Mouse (Mus musculus) lung, postnatal 25 days (tissue): ENCODE measurements around the gene Pdcd7.

Source experiments
- DNase-seq: peaks from one replicate; pipeline ENCODE4 v3.0.0; 2022; ENCODE audit warnings: low spot score

Pdcd7 gene

DNA sequence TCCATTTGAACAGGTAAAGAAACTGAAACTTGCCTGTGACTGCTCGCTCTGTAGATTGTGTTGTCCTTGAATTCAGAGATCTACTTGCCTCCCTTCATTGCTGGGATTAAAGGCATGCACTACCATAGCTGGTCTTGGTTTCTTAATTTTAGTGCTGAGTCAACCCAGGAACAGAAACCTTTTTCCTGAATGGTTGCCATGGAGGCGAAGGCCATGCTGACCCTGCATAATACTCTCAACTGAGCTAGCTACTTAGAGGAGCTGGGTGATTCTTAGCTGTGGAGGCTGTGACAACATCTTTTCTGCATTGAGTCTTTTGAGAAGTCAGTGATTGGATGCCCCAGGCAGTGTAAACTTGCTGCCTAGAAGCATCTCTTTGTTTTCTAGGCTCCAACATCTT lies 11.1 kb downstream of the Pdcd7 start:
- DNase-seq, result no peak

DNA sequence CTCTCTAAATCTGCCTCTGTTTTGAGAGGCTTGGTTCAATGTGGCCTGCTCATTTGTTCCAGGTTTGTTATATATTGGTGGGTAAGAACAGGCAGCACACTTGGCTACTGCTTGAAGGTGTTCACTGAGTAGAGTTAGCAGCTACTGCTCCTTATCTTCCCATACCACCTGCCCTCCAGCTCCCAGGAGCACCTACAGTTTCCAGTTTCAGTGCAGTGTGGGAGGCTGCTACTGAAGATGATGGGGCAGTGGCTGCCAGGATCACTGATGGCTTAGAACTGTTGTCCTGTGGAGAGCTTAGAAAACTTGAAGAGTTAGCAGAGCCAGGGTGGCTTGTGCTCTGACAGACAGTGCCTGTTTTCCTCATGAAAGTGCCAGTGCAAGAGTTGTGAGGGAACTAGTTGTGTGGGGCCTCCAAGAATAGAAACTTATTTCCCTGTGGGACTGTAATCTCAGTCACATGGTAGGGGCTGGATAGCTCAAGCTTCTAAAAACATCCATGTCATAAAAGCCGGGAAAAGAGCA lies 13.1 kb downstream of the Pdcd7 start:
- DNase-seq, result no peak

DNA sequence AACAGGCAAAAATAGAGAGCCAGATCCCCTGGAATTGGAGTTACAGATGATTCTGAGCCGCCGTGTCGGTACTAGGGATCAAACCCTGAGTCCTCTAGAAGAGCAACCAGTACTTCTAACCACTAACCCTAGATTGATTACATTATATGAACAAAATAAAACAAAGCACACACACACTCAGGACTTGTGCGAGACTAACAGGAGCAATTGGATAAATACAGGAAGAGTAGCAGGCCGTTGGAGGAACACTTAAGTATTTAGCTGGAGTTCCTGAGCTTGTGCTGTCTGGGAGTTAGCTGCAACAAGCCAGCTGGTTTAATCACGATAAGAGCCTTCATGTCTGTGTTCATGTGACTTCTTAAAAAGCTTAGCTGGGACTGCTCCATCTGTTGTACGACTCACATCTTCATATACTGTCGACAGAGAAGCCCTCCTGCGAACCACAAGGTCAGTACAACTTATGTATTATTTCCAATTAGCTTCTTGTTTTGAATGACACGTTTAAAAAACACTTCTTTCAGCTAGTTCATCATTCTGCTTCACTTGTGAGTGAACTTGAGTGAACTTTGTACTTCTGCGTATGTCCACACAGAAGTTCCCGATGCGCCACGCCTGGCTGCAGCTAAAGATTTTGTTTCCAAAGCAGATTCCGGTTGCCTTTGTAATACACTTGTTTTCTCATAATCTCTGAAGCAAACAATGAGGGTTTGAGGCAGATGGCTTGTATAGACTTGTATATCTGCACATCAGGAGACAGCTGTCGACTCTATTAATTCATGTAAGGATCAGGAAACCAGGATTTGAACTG lies 14.9 kb downstream of the Pdcd7 start, which contains the start of gene Ubap1l:
Gene Ubap1l, plus strand, starts transcription at position 401 of the 808 bp plus-strand sequence.
- no peak for DNase-seq

DNA sequence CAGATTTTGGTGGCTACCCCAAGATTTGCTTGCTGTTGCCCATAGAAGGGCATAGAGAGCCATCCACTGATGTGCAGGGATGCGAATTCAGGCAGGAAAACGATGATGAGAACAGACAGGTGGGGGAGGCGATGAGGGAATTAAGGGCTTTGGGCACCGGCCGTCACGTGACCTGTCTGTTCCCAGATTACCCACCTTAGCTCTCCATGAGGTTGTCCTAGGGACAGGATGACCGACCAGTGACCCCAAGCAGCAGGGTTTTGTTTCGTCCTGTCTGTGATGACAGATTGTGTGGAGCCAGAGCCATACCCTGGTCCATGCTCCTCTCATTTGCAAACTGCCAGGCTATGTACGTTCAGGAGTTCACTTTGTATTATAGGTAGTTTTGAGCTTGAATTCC lies 17.8 kb downstream of the Pdcd7 start:
- DNase-seq, result no peak

DNA sequence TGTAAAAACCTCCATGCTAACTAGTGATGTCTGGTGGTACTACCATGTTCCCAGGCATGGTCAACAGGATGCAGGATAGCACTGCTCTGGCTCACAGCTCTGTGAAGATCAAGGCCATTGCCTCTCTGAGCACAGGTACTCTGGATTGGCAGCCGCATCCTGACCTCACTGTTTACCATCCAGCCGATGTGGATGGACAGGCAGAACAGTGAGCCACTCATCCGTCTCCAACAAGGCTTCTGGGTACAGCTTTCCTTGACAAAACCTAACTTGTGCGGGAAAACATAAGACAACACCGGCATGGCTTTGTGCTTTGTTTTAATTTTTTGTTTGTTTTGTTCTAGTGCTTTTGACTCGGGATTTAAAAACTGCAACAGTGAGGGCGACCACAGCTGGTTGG lies 19.8 kb downstream of the Pdcd7 start:
- DNase-seq, result no peak

DNA sequence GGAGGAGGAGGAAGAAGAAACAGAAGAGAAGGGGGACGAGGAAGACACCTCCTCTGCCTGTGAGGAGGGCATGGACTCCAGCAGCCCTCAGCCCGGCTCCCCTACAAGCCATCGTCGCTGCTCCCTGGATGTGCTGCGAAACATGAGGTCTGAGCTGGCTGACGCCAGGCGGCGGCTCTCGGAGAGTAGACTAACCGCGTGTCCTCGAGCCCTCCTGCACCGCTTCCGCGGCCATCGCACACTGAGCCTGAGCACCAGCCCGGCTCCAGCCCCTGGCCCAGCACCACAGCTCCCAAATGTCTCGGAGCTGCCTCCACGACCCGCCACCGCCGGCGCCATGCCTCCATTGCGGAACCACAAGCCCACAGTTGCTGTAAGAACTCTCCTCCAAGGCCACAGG lies 25.9 kb downstream of the Pdcd7 start:
- no peak for DNase-seq

DNA sequence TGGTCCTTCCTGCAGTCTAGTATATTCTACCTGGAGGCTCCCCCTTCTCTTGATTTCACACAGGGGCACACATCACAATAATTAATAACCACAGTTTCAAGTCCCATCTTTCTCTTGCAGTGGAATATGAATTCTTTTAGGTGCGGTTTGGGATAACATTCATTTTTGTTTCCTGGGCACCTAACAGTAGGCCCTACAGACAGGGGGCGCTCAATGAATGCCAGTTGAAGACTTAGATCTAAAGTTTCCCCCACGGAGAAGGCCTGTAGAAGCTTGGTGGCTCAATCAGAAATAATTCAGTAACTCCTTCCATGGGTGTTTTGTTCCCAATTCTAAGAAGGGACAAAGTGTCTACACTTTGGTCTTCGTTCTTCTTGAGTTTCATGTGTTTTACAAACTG lies 26.5 kb downstream of the Pdcd7 start:
- peak; percentile 43 for DNase-seq

DNA sequence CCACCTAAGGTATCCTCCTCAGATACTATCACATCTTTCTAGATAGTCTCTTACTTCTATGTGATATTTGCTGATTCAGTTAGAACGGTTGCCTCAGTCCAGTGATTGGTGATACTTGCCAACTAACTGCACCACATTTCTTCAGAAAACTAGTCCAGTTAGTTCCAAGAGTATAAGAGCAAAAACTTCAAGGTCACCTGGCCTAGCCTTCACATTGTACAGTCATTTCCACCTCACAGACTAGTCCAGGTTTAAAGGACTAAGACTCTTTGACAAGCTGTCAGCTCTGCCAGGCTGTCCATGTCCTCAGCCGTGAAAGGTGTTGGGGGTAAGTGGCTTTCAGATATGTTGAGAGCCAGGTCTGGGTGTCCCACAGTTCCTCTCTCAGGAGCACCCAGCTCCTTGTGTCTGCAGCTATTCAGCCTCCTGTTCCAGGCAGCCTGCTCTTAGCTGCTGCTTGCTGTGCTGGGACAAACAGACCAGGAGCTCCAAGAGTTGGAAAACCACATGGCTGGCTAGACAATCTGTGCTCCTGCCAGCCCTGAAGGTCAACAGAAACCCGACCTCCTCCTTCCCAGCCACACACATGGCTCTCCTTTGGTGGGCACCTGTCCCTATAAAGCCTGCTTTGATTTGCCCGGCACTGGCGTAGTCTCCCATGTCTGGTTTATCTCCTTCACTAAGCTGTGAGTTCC lies 28.7 kb downstream of the Pdcd7 start:
- no peak for DNase-seq

DNA sequence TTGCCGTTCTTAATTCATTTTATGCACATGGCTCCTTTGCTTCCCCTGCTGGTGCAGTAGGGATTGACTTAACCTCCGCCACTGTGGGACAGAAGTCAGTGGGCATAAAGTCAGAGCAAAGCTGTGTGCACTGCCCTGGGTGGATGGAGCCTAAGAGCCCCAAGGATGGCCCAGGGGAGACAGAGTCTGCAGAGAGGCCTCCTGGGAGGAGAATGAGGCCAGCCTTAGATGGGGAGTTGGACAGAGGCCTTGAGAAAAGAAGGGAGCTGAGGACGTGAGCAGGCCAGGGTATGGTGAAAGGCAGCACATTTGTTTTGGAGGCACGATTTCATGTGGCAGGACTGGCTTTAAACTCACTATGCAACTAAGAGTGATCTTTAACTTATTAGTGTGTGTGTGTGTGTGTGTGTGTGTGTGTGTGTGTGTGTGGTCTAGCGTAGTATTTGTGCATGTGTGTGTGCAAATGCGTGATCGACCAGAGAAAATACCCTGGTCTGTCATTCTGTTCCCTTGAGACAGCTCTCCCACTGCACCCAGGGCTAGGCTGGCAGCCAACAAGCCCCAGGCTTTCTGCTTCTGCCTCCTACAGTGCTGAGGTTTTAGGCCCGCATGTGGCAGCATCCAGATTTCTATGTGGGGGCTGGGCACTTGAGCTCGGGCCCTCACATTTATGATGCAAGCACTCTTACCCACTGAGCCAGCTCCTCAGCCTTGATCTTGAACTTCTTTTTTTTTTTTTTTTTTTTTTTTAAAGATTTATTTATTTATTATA lies 29.4 kb downstream of the Pdcd7 start:
- DNase-seq, result no peak

DNA sequence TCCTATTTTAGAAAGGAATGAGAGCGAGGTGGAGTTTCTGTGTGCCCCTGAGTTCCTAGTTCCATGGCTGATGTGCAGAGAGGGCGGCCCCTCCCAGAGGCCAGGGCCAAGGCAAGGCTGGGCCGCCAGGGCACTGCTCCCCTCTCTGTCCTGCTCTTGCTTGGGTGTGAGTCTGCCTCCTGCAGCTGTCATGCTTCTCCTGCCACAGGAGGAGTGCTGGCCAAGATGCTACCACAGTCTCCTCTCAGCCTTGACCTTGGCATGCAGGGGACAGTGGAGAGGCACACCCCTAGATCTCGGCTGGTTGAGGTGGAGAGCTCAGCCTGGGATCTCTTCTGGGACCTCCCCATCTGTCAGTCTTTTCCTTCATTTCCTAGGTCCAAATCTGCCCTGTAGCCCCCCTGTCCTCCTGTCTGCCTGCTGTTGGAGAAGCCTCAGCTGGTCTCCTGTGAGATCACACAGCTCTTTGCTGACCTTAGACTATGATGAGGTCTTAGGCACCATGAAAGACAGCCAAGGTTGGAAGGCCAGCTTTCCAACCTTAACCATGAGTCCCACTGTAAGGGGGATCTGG lies 35.2 kb downstream of the Pdcd7 start:
- peak; percentile 30 for DNase-seq

DNA sequence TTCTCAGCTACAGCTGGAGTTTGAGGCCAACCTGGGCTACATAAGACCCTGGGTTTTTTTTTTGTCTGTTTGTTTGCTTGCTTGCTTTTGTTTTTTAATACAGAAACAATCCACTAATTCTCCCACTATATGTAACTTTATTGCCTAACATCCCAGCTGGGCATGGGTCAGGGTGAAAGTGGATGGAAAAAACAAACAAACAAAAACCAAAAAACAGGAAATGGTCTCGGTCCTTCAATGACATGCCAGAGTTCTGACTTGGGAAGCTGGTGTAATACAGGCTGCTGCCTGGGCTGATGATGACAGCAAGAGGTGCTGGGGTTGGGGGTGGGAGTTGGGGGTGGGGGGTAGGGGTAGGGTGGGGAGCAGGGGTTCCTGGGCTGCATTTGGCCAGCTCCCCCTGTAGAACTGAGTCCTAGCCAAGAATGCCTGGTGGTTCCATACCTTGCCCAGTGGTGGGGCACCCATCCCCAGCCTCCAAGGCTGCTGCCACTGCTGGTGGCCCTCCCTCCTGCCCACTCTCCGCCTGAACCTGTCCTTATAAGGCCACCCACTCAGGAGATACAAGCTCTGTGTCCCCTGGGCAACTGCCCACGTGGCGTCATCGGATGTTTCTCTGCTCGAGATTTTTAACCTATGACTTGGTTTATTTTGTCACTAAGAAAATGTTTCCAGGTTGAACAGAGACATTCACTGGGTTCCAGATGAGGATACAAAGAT lies 36.3 kb downstream of the Pdcd7 start:
- no peak for DNase-seq

DNA sequence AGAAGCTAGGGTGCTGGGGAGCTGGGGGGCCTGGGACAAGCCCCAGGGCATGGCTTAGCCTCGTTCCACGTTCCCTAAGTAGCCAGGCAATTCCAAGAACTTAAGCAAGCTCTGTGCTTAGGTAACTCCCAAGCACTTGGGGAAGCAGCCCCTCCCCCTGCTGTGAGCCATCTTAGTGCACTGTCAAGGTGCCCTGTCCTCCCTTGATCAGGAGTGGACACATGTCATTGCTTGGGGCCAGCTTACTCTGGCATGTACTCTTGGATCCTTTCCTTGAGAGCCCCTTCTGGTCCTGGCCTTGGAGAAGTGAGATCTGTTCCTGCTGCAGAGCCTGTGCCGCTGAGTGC lies 36.8 kb downstream of the Pdcd7 start:
- no peak for DNase-seq

DNA sequence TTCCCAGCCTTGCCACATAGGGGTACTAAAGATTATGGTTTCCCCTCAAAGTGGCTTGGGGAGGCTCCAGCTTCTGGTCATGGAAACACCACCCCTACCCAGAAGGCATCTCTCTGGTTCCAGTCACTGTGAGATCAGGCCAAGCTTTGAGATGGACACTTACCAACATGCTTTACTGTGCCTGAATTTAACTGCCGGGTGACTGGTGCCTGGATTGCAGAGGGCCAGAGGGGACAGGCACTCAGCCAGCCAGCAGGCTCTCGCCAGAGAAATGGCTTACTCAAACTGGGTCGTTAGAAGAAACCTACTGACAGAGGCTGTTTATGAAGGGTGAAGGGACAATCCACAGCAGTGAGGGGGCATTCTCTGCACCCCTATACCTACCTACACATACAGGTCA lies 38.4 kb downstream of the Pdcd7 start:
- DNase-seq, result peak; percentile 44

DNA sequence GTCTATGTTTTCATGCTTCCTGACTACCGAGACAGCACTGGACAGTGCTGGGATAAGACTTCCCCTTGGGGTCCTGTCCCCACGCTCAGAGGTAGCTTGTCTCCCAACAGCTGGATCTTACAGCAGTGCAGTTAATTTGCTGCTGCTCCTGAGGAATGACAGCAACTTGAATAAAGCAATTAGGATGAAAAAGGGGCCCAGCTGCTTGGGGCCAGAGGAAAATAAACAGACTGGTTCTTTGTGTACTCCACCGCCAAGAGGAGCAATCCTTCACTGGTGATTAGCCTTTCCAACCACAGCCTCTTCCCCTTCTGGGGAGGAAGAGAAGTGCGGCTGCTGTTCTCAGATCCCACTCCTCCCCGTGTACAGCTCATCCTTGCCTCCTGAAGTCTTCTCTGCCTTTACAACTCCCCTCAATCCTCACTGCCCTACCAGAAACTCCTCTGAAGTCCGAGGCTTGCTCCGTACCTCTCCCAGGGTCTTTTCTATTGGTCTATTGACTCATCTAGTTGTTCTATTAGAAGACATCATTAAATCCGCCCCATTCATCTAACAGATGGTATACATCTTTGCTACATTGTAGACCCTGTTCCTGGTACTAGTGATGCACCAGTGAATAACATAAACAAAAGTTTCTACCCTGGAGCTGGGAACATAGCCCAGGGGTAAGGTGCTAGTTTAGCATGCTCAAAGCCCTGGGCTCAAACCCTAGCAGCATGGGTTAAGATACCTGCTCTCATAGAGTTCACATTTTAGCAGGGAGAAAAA lies 40.7 kb downstream of the Pdcd7 start:
- DNase-seq, result peak; percentile 71

DNA sequence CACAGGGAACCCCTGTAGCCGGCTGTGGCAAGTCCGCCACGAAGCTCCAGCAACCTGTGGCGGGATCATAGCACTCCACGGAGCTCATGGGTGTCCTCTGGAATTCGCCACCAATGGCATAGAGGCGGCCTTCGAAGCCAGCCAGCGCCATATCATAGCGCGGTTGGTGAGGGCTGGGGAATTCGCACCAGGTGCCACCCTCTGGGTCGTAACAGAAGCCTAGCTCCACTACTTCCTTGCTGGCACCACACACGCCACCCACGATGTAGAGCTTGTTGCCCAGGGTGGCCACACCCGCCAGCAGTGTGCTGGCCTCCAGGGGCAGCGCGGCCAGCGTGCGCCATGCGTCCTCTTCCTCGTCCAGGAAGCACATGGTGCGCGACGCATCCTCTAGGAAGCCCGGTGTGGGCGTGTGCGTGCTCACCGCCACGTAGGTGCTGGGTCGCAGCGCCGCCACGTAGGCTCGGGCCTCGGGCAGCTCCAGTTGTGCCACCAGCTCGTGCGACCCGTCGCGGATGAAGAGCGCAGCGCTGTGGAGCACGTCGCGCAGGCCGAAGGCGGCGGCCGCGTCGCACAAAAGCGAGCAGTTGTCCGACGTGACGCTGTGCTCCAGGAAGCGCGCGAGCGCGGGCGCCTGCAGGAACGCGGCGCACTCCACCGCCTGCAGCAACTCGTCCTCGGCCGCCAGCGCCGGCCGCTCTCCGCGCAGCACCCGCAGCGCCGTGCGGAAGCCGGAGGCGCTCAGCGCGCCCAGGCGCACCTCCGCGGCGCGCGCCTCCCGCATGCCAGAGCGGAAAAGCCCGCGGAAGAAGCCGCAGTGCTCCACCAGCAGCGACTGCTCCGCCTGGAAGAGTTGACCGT lies 45.1 kb downstream of the Pdcd7 start:
- DNase-seq, result no peak

DNA sequence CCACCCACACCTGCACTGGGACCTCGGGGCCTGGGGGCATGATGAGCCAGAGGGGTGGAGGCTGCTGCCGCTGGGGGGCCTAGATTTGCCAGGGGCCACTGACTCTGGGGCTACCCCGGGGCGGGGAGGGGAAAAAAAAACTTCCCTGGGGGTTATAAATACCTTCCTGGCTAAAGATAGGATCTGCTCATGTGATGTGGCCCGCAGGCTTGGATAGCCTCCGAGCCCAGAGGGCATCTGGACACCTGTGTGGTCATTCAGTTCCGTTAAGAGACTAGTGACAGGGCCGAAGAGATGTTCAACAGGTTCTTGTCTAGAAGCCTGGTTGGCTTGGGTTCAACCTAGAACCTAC lies 45.7 kb downstream of the Pdcd7 start, which contains the start of gene Kbtbd13:
Gene Kbtbd13, minus strand, starts transcription at position 40 of the 352 bp plus-strand sequence.
- DNase-seq, result no peak

DNA sequence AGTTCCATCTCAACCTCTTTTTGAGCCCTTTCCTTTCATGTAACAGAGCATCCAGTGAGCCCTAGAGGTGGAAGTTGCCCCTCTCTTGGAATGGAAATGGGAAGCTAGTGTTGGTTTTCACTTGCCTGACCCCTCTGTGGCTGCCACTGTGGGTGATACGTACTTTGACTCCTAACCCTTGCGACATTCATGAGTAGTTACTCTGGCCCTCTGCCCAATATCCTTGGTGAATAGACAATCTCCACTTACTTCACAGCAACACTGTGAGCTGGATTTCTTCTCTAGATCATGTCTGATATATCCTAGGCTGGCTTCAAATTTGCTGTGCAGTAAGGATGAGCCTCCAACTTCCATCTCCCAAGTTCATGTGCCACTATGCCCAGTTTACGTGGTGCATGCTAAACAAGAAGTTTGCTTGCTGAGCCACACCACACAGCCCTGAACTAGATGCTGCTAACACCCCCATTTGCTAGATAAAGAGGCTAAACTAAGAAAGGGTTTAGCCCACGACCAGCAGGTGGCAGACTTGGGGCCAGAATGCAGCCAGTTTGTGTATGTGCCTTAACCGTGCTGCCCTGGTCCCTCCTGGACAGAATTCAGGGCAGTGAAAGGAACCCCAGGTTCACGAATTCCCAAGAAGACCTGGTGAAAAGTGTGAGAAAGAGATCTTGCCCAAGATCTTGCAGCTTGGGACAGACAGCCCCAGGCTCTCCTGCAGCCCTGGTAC lies 46.9 kb downstream of the Pdcd7 start:
- peak; percentile 64 for DNase-seq

DNA sequence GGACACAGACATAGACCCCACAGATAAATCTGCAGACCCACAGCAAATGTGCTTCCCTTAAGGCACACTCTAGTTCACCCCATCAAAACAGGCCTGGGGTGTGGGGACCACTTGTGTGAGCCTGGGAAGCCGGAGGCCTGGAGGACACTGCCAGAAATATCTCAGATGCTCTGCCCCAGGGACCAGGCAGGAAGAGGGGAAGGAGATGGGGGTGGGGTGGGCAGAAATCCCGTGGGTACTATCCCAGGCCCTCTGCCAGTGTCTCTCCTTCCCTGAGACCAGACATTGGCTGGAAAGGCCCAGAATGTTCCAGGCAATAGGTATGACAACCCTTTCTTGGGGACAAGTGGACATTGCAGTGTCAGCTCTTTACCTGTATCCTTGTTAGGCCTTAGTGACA lies 47.7 kb downstream of the Pdcd7 start:
- DNase-seq, result no peak

DNA sequence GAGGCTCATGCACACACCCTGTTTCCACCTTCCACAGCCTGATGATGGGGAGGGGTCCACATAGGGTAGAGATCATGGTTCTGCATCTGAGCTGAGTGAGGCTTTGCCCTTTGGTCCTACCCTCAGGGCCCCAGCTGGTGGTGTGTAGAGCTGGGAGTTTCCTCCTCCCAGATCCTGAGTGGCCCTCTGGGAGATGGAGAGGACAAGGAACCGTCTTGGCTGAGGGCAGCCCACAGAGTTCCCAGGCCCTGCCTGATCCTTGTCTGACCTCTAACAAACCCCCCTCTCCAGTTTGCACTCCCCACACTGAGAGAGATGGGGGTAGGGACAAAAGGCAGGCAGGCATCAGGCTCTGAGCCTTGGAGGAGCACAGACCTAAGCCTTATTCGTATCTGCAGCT lies 48.5 kb downstream of the Pdcd7 start:
- peak; percentile 36 for DNase-seq
